In the genomic region with DNA sequence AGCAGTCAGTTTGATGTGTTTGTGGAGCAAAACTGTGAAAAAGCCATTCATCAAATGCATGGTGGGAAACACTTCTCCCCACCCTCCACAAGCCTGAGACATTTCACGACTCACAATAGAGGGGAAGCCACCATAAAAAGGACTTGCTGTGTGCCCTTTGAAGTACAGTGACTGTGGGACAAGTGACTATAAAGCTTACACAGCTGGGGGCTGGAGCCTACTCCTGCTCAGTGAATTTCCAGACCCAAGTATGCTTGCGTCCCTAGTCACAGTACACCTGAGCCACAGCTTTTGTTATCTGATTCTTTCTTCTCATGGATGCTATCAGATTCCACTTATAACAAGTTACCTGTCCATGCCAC, we compare ENCODE assay signal across 11 mouse cellular contexts.
DNase-seq lines count a peak whose midpoint lies in the region; ATAC-seq and TF ChIP-seq lines count a peak whose summit lies in the region.
"Had no signal": no experiment of that assay in that cellular context is flagged by ENCODE, and none has a peak within 500 bp of the region (broad histone marks: within the 10 kb centered on the region; RNA-seq: fewer than 3 reads in every experiment).

No protein-coding gene starts in this region.

- H3K4me1 ChIP-seq in heart, postnatal 0 days (ENCODE audit: control insufficient read depth, insufficient read depth), result peaks cover 26% of the 10 kb centered on the region
- peaks cover 23% of the 10 kb centered on the region for H3K4me1 ChIP-seq in forebrain, embryonic 13.5 days
- peaks cover 20% of the 10 kb centered on the region for H3K4me1 ChIP-seq in limb, embryonic 14.5 days (ENCODE audit: control insufficient read depth, insufficient read depth, low read length)

- no peak overlapping the region for H3K4me2 ChIP-seq in heart, postnatal 0 days (ENCODE audit: low read depth, low read length)
- no peak overlapping the region for H3K4me2 ChIP-seq in forebrain, embryonic 13.5 days
- peak overlapping the region; percentile 24; the same call in 1 of the 2 replicates for H3K4me2 ChIP-seq in limb, embryonic 14.5 days (replicated peaks; ENCODE audit: low read depth, low read length, severe bottlenecking)

- H3K9ac ChIP-seq in heart, postnatal 0 days (replicated peaks; ENCODE audit: low read depth, low read length), result no peak overlapping the region
- H3K9ac ChIP-seq in forebrain, embryonic 13.5 days, result no peak overlapping the region
- H3K9ac ChIP-seq in limb, embryonic 14.5 days (ENCODE audit: low read depth, low read length, severe bottlenecking), result no peak overlapping the region
- H3K9ac ChIP-seq: embryonic facial prominence, embryonic 12.5 days had no signal

- no peaks in the 10 kb centered on the region for H3K36me3 ChIP-seq in heart, postnatal 0 days (replicated peaks; ENCODE audit: control insufficient read depth, insufficient read depth, low read length)
- H3K36me3 ChIP-seq in forebrain, embryonic 13.5 days (ENCODE audit: poor library complexity, severe bottlenecking), result no peaks in the 10 kb centered on the region
- no peaks in the 10 kb centered on the region for H3K36me3 ChIP-seq in limb, embryonic 14.5 days (ENCODE audit: control insufficient read depth, insufficient read depth, low read length)

- ATAC-seq in heart, postnatal 0 days (ENCODE audit: insufficient read depth, low read depth), result 0 out of 2 replicates have a peak, but pooled peaks have one; percentile 3
- ATAC-seq in forebrain, embryonic 13.5 days, result peak; percentile 46; the same call in 1 of the 2 replicates
- ATAC-seq in limb, embryonic 14.5 days (ENCODE audit: low FRiP score, low read depth), result peak; percentile 38; the same call in 1 of the 2 replicates
- ATAC-seq in megakaryocyte progenitor cell, adult 5-6 weeks (replicated peaks; ENCODE audit: poor library complexity), result no peak

- WGBS in heart, postnatal 0 days, result 48% methylated on average over 2 of the region's 2 CpGs
- WGBS in forebrain, embryonic 13.5 days, result 25% methylated on average over 2 of the region's 2 CpGs
- 21% methylated on average over 2 of the region's 2 CpGs for WGBS in limb, embryonic 14.5 days

- no peak for TF ChIP-seq CTCF in heart, postnatal 0 days (IDR thresholded peaks at IDR 0.05; ENCODE audit: low read depth)

- TF ChIP-seq POLR2A in limb, embryonic 14.5 days (IDR thresholded peaks at IDR 0.05; ENCODE audit: borderline replicate concordance, extremely low read depth, insufficient read depth, insufficient read length), result no peak

- H3K27ac ChIP-seq in heart, postnatal 0 days (ENCODE audit: low read depth), result peak overlapping the region; percentile 57
- H3K27ac ChIP-seq in forebrain, embryonic 13.5 days, result peak overlapping the region; percentile 54
- 0 out of 2 replicates have a peak overlapping the region, but pooled peaks have one; percentile 34 for H3K27ac ChIP-seq in limb, embryonic 14.5 days (replicated peaks; ENCODE audit: low read depth, low read length)
- H3K27ac ChIP-seq: embryonic facial prominence, embryonic 12.5 days; macrophage had no signal

- no peaks in the 10 kb centered on the region for H3K9me3 ChIP-seq in heart, postnatal 0 days (replicated peaks; ENCODE audit: control insufficient read depth, low read length)
- H3K9me3 ChIP-seq in forebrain, embryonic 13.5 days (replicated peaks), result no peaks in the 10 kb centered on the region
- no peaks in the 10 kb centered on the region for H3K9me3 ChIP-seq in limb, embryonic 14.5 days (ENCODE audit: control insufficient read depth, low read length)
- H3K9me3 ChIP-seq: embryonic facial prominence, embryonic 12.5 days had no signal

- TF ChIP-seq EP300 in heart, postnatal 0 days (IDR thresholded peaks at IDR 0.05; ENCODE audit: low read depth), result no peak

- DNase-seq in heart, postnatal 0 days (ENCODE audit: low spot score), result no peak
- DNase-seq in heart, adult 9 months (ENCODE audit: low spot score in 2 of 2), result no peak
- DNase-seq in ES-CJ7 (ENCODE audit: low read depth, low spot score), result peak; percentile 30
- DNase-seq in limb, embryonic 14.5 days (ENCODE audit: low spot score), result no peak
- no peak for DNase-seq in frontal cortex, postnatal 25 days (ENCODE audit: low spot score in 2 of 2)
- DNase-seq in left cerebral cortex, adult 8-10 months (ENCODE audit: low spot score in 2 of 2), result no peak

- no peaks in the 10 kb centered on the region for H3K27me3 ChIP-seq in heart, postnatal 0 days (ENCODE audit: control insufficient read depth, insufficient read depth, low read length)
- H3K27me3 ChIP-seq in forebrain, embryonic 13.5 days, result no peaks in the 10 kb centered on the region
- no peaks in the 10 kb centered on the region for H3K27me3 ChIP-seq in limb, embryonic 14.5 days (ENCODE audit: control insufficient read depth, insufficient read depth, low read length)
- H3K27me3 ChIP-seq: CH12.LX; embryonic facial prominence, embryonic 12.5 days had no signal

- no peak overlapping the region for H3K4me3 ChIP-seq in heart, postnatal 0 days (ENCODE audit: low read depth, low read length)
- no peak overlapping the region for H3K4me3 ChIP-seq in forebrain, embryonic 13.5 days
- H3K4me3 ChIP-seq in limb, embryonic 14.5 days (replicated peaks; ENCODE audit: low read length), result no peak overlapping the region
- H3K4me3 ChIP-seq: embryonic facial prominence, embryonic 12.5 days had no signal
